Mouse (Mus musculus) left cerebral cortex, adult 18-20 months (tissue): ENCODE measurements at regions not wholly inside any gene's neighbourhood (a gene's known extent, or its start where the extent isn't known, plus 50 kb on each side); places are given as distances from the start of the nearest gene placed in this dataset.

Experiments
- DNase-seq, 2 experiments: peaks; one replicate each; pipeline ENCODE4 v3.0.0; 2021 to 2022; ENCODE audit warnings: low spot score in 2 of 2, mixed read lengths in 1 of 2

GRCm38 (mm10) chr13:111131108-111131507 lies 123.7 kb upstream of the Actbl2 start:
- DNase-seq, result no peak

GRCm38 (mm10) chr13:111136392-111136791 lies 118.4 kb upstream of the Actbl2 start:
- no peak for DNase-seq

GRCm38 (mm10) chr13:111142757-111143420 lies 111.9 kb upstream of the Actbl2 start:
- no peak for DNase-seq

GRCm38 (mm10) chr13:111144721-111145120 lies 110.1 kb upstream of the Actbl2 start:
- DNase-seq, result peak; percentile 9

- DNase-seq, result no peak
Observed at GRCm38 (mm10) chr13:111157921-111158638, 96.7 kb upstream of the Actbl2 start.

GRCm38 (mm10) chr13:111159498-111159897 lies 95.3 kb upstream of the Actbl2 start:
- DNase-seq, result no peak

GRCm38 (mm10) chr13:111165538-111165937 lies 89.3 kb upstream of the Actbl2 start:
- no peak for DNase-seq

- DNase-seq, result no peak
Observed at GRCm38 (mm10) chr13:111170269-111171165, 84.3 kb upstream of the Actbl2 start.

GRCm38 (mm10) chr13:111179186-111179585 lies 75.6 kb upstream of the Actbl2 start:
- peak; percentile 37 to 55 for DNase-seq

- no peak for DNase-seq
Observed at GRCm38 (mm10) chr13:111183293-111183692, 71.5 kb upstream of the Actbl2 start.

GRCm38 (mm10) chr13:111185799-111186198 lies 69.0 kb upstream of the Actbl2 start:
- DNase-seq, result no peak

GRCm38 (mm10) chr13:111186833-111187232 lies 68.0 kb upstream of the Actbl2 start:
- no peak for DNase-seq

- no peak for DNase-seq
Observed at GRCm38 (mm10) chr13:111193919-111194318, 60.9 kb upstream of the Actbl2 start.

- peak in 1 of 2 experiments; percentile 15 for DNase-seq
Observed at GRCm38 (mm10) chr13:111194337-111194736, 60.5 kb upstream of the Actbl2 start.

GRCm38 (mm10) chr13:111201532-111201931 lies 53.3 kb upstream of the Actbl2 start:
- no peak for DNase-seq

GRCm38 (mm10) chr13:111204580-111205285 lies 50.1 kb upstream of the Actbl2 start:
- peak; percentile 10 to 21 for DNase-seq
